Mouse (Mus musculus): ENCODE measurements around the gene Ppp6r1.

DNA sequence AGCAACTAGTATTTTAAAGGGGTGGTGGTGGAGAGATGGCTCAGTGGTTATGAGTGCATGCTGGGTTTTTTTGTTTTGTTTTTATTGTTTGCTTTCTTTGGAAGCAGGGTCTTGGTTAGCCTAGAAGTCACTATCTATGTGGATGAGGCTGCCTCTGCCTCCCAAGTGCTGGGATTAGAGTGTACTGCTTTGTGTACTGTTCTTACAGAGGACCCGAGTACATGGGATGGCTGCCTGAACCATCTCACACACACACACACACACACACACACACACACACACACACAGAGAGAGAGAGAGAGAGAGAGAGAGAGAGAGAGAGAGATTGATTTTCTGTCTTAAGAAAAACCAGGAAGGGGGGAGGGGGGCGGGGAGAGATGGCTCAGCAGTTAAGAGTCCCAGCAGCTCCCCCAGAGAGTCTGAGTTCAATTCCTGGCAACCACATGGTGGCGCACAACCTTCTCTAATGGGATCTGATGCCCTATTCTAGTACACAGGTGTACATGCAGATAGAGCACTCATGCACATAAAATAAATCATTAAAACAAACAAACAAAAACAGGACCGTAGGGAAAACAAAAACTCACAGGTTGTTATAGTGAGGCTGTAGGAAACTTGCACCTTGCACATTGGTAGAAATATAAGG lies 35.2 kb downstream of the Ppp6r1 start:
- no peak for TF ChIP-seq TAL1 (IDR thresholded peaks at IDR 0.05; ENCODE audit: low read length)
- TF ChIP-seq GATA1 (IDR thresholded peaks at IDR 0.05; ENCODE audit: low read length), result no peak
